Mouse (Mus musculus) lung, embryonic 16.5 days (tissue): ENCODE results near the gene C5ar2. TPM values are rescaled to one million over a fixed set of nuclear protein-coding genes. Genes with fewer than 3 reads are reported as not detected.

ENCODE experiments used
- ATAC-seq: fragments of 200-750 bp; cut with Nextera tagmentation; 2 replicates; pipeline ENCODE4 v1.8.0; 2017; ENCODE audit warnings: low read depth, mild to moderate bottlenecking, moderate library complexity
- H3K27ac ChIP-seq: fragments of 300-500 bp; sonication (generic); 2 replicates; pipeline ENCODE4 v1.5.1; 2014; ENCODE audit warnings: mild to moderate bottlenecking, control low read depth, low read length
- H3K27me3 ChIP-seq: fragments of 300-500 bp; sonication (generic); 2 replicates; pipeline ENCODE4 v1.6.1; 2014; ENCODE audit warnings: low read depth, low read length, mixed read lengths; ENCODE audit not compliant: control insufficient read depth, insufficient read depth
- H3K36me3 ChIP-seq: fragments of 300-500 bp; sonication (generic); 2 replicates; pipeline ENCODE4 v1.6.1; 2014; ENCODE audit warnings: low read length; ENCODE audit not compliant: control insufficient read depth, insufficient read depth
- H3K4me1 ChIP-seq: fragments of 300-500 bp; sonication (generic); replicated peaks from 2 replicates; pipeline ENCODE4 v1.6.1; 2014; ENCODE audit warnings: low read length, mixed read lengths; ENCODE audit not compliant: control insufficient read depth, insufficient read depth
- H3K4me2 ChIP-seq: fragments of 300-500 bp; sonication (generic); 2 replicates; pipeline ENCODE4 v1.6.1; 2014; ENCODE audit warnings: low read depth, low read length, control low read depth
- H3K4me3 ChIP-seq: fragments of 300-500 bp; sonication (generic); 2 replicates; pipeline ENCODE4 v1.5.1; 2014; ENCODE audit warnings: mild to moderate bottlenecking, low read length, control low read depth
- H3K9ac ChIP-seq: fragments of 300-500 bp; sonication (generic); 2 replicates; pipeline ENCODE4 v1.6.1; 2014; ENCODE audit warnings: low read length, control low read depth
- H3K9me3 ChIP-seq: fragments of 300-500 bp; sonication (generic); 2 replicates; pipeline ENCODE4 v1.6.1; 2016; ENCODE audit warnings: low read length; ENCODE audit not compliant: control insufficient read depth
- WGBS: fragments of 180-500 bp; shearing (Covaris S2); extraction: QIAGEN DNeasy Blood & Tissue Kit; methylation state at CpG from one replicate; pipeline ENCODE4 v1.1.7; 2014; 5-methylcytosine and 5-hydroxymethylcytosine counted together
- polyA plus RNA-seq: library from polyadenylated mRNA; unstranded; fragments of >200 nt; fragmentation: Nextera tagmentation; extraction: Ambion mirVana; gene quantifications from 2 replicates; pipeline ENCODE4 v1.2.1, GENCODE M21; 2015

The C5ar2 gene
- polyA plus RNA-seq, 1 experiment from 2014 or later: 0.44 TPM

DNA sequence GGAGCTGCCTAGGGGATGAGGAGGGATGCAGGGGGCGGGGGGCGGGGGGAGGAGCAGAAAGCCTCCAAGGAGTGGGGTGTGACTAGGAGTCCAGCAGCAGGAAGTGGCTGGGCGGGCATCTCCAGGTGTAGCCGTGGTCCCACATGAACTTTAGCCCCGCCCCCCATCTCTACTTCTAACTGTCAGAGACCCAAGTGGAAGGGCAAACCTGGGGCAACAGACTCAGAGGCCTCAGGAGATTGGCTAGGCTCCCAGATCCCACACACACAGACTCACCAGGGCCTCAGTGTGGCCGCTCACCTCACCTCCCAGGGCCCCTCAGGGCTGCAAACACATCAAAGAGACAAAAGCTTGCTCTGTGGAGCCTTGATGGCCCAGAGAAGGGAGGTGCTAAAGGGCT, 47.3 kb downstream of the C5ar2 start:
- Histone ChIP-seq H3K27me3 (no peaks in the 10 kb centered on the region), H3K27ac (no peak overlapping the region), H3K9ac (no peak overlapping the region), H3K9me3 (no peaks in the 10 kb centered on the region), H3K4me3 (no peak overlapping the region), H3K4me1 (no peaks in the 10 kb centered on the region), H3K36me3 (peaks cover 22% of the 10 kb centered on the region), H3K4me2 (no peak overlapping the region)
- 56% methylated on average over 6 of the region's 6 CpGs for WGBS
- no peak for ATAC-seq

GRCm38 (mm10) chr7:16193702-16194101, 50.3 kb downstream of the C5ar2 start:
- ATAC-seq: no peak
- Histone ChIP-seq H3K27ac (no peak overlapping the region), H3K27me3 (no peaks in the 10 kb centered on the region), H3K4me1 (no peaks in the 10 kb centered on the region), H3K4me3 (no peak overlapping the region), H3K9ac (no peak overlapping the region), H3K9me3 (no peaks in the 10 kb centered on the region), H3K36me3 (peaks cover 14% of the 10 kb centered on the region), H3K4me2 (no peak overlapping the region)
- 52% methylated on average over 3 of the region's 3 CpGs for WGBS

DNA sequence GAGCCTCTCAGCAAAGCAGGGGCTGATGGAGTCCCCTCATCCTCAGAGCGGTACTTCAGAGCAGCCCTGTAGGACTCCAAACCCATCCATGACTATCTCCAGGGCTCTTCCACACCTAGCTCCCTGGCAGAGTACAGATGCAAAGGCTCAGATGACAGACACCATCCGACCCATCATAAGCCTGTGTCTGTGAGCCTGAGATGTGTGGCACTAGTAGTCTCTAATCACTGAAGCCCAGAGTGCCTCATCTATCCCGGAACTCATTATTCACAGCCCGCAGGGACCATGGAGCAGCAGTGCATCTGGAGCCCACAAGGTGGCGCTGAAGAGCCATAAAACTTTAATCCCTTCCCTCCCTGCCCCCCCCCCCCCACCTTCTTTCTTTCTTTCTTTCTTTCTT, 51.6 kb downstream of the C5ar2 start:
- H3K36me3 ChIP-seq: peaks cover 4% of the 10 kb centered on the region
- ATAC-seq: peak; percentile 32; the same call in 1 of the 2 replicates
- no peak overlapping the region for H3K4me2 ChIP-seq
- no peaks in the 10 kb centered on the region for H3K27me3 ChIP-seq
- H3K9me3 ChIP-seq: no peaks in the 10 kb centered on the region
- H3K4me3 ChIP-seq: no peak overlapping the region
- H3K9ac ChIP-seq: no peak overlapping the region
- 14% methylated on average over 5 of the region's 5 CpGs for WGBS
- no peaks in the 10 kb centered on the region for H3K4me1 ChIP-seq
- H3K27ac ChIP-seq: no peak overlapping the region

- no peak overlapping the region for H3K4me3 ChIP-seq
- H3K9me3 ChIP-seq: no peaks in the 10 kb centered on the region
- WGBS: 74% methylated on average over 8 of the region's 8 CpGs
- H3K27ac ChIP-seq: no peak overlapping the region
- no peaks in the 10 kb centered on the region for H3K27me3 ChIP-seq
- peaks cover 2% of the 10 kb centered on the region; the same call in 1 of the 2 replicates for H3K36me3 ChIP-seq
- no peak for ATAC-seq
- H3K4me1 ChIP-seq: no peaks in the 10 kb centered on the region
- H3K4me2 ChIP-seq: no peak overlapping the region
- H3K9ac ChIP-seq: no peak overlapping the region
Observed at GRCm38 (mm10) chr7:16187494-16187893, 56.5 kb downstream of the C5ar2 start.

Other genes starting within 250 kb of the C5ar2 start
- 5.9 TPM in 2 replicates for gene Bicra, start 196.2 kb downstream of the C5ar2 start, polyA plus RNA-seq
- 0.06 TPM in 1 of 2 replicates, not detected in the other for gene Zfp541, start 182.3 kb downstream of the C5ar2 start, polyA plus RNA-seq
- 167 and 202 TPM in 2 replicates for gene Napa, start 145.7 kb downstream of the C5ar2 start, polyA plus RNA-seq
- gene Kptn, start 124.3 kb downstream of the C5ar2 start, polyA plus RNA-seq: 28.3 and 31.7 TPM in 2 replicates
- gene Slc8a2, start 114.3 kb downstream of the C5ar2 start, polyA plus RNA-seq: 0.08 and 0.10 TPM in 2 replicates
- gene Meis3, start 69.1 kb downstream of the C5ar2 start, polyA plus RNA-seq: 19.5 and 19.8 TPM in 2 replicates
- gene Dhx34, start 22.1 kb downstream of the C5ar2 start, polyA plus RNA-seq: 13.8 and 14.9 TPM in 2 replicates
- gene C5ar1, start 15.4 kb upstream of the C5ar2 start, polyA plus RNA-seq: 3.4 and 3.6 TPM in 2 replicates
- gene Inafm1, start 29.5 kb upstream of the C5ar2 start, polyA plus RNA-seq: 12.1 and 12.3 TPM in 2 replicates
- 20.1 and 25.9 TPM in 2 replicates for gene Ccdc9, start 42.6 kb upstream of the C5ar2 start, polyA plus RNA-seq
- gene Bbc3, start 64.2 kb upstream of the C5ar2 start, polyA plus RNA-seq: 12.4 and 14.3 TPM in 2 replicates
- gene Sae1, start 143.7 kb upstream of the C5ar2 start, polyA plus RNA-seq: 281 and 310 TPM in 2 replicates
- gene Zc3h4, start 156.8 kb upstream of the C5ar2 start, polyA plus RNA-seq: 13.1 and 13.2 TPM in 2 replicates
- gene Tmem160, start 208.6 kb upstream of the C5ar2 start, polyA plus RNA-seq: 34.8 and 39.1 TPM in 2 replicates
- 0.38 and 0.39 TPM in 2 replicates for gene Npas1, start 233.6 kb upstream of the C5ar2 start, polyA plus RNA-seq